16 mouse cellular contexts compared by ENCODE assay signal in genomic region chr14:102512651-102513050, GRCm38 (mm10).
"Had no signal": no experiment of that assay in that cellular context is flagged by ENCODE, and none has a peak within 500 bp of the region (broad histone marks: within the 10 kb centered on the region; RNA-seq: fewer than 3 reads in every experiment).

No protein-coding gene starts in this region.

- H3K4me1 ChIP-seq: kidney, embryonic 15.5 days; liver, embryonic 12.5 days; liver, embryonic 15.5 days; lung, embryonic 15.5 days; megakaryocyte, embryonic 14.5 days had no signal

- H3K36me3 ChIP-seq: kidney, embryonic 15.5 days; liver, embryonic 12.5 days; liver, embryonic 15.5 days; lung, embryonic 15.5 days had no signal

- H3K9me3 ChIP-seq: kidney, embryonic 15.5 days; liver, embryonic 12.5 days; liver, embryonic 15.5 days; lung, embryonic 15.5 days; megakaryocyte, embryonic 14.5 days had no signal

- H3K4me3 ChIP-seq: kidney, embryonic 15.5 days; liver, embryonic 12.5 days; liver, embryonic 15.5 days; lung, embryonic 15.5 days; megakaryocyte, embryonic 14.5 days had no signal

- H3K4me2 ChIP-seq: kidney, embryonic 15.5 days; liver, embryonic 12.5 days; liver, embryonic 15.5 days; lung, embryonic 15.5 days; midbrain, embryonic 11.5 days had no signal

- H3K9ac ChIP-seq: kidney, embryonic 15.5 days; liver, embryonic 12.5 days; liver, embryonic 15.5 days; lung, embryonic 15.5 days had no signal

- H3K27ac ChIP-seq: kidney, embryonic 15.5 days; liver, embryonic 12.5 days; liver, embryonic 15.5 days; lung, embryonic 15.5 days had no signal

- DNase-seq: kidney, adult 2 months; kidney, postnatal 36 days; layer of hippocampus, postnatal 36 days; liver; lung, adult 18-20 months; lung, postnatal 10 days; lung, postnatal 36 days; midbrain, embryonic 14.5 days; thymus, postnatal 25 days had no signal

- ATAC-seq: intestine, postnatal 0 days; liver, embryonic 12.5 days had no signal

- H3K27me3 ChIP-seq: kidney, embryonic 15.5 days; liver, embryonic 12.5 days; liver, embryonic 15.5 days; lung, embryonic 15.5 days; megakaryocyte, embryonic 14.5 days had no signal
